Mouse (Mus musculus) heart, embryonic 11.5 days (tissue): ENCODE measurements around the gene Fubp3. TPM values are rescaled to one million over a fixed set of nuclear protein-coding genes. Genes with fewer than 3 reads are reported as not detected.
"Not testable (repeated sequence)": the region's sequence is repeated elsewhere in the genome, so short reads cannot be mapped to it uniquely, and the experiment has no call there.

Experiments
- ATAC-seq: fragments of 200-750 bp; cut with Nextera tagmentation; replicated peaks from 2 replicates; pipeline ENCODE4 v1.8.0; 2017; ENCODE audit warnings: moderate library complexity; ENCODE audit not compliant: insufficient number of reproducible peaks, low FRiP score, low TSS enrichment
- H3K27ac ChIP-seq: fragments of 300-500 bp; sonication (generic); 2 replicates; pipeline ENCODE4 v1.5.1; 2014; ENCODE audit warnings: mild to moderate bottlenecking, low read depth, low read length
- H3K27me3 ChIP-seq: fragments of 300-500 bp; sonication (generic); 2 replicates; pipeline ENCODE4 v1.6.1; 2014; ENCODE audit warnings: mild to moderate bottlenecking, low read length, mixed read lengths; ENCODE audit not compliant: control insufficient read depth, insufficient read depth
- H3K36me3 ChIP-seq: fragments of 300-500 bp; sonication (generic); 2 replicates; pipeline ENCODE4 v1.6.1; 2014; ENCODE audit warnings: mild to moderate bottlenecking, low read length, moderate library complexity, mixed read lengths; ENCODE audit not compliant: control insufficient read depth, insufficient read depth
- H3K4me1 ChIP-seq: fragments of 300-500 bp; sonication (generic); 2 replicates; pipeline ENCODE4 v1.6.1; 2014; ENCODE audit warnings: low read length; ENCODE audit not compliant: control insufficient read depth, insufficient read depth
- H3K4me2 ChIP-seq: fragments of 300-500 bp; sonication (generic); 2 replicates; pipeline ENCODE4 v1.6.1; 2014; ENCODE audit warnings: mild to moderate bottlenecking, moderate library complexity
- H3K4me3 ChIP-seq: fragments of 300-500 bp; sonication (generic); 2 replicates; pipeline ENCODE4 v1.5.1; 2014; ENCODE audit warnings: low read depth, low read length
- H3K9ac ChIP-seq: fragments of 300-500 bp; sonication (generic); 2 replicates; pipeline ENCODE4 v1.6.1; 2014; ENCODE audit warnings: mild to moderate bottlenecking, low read depth, low read length, moderate library complexity
- H3K9me3 ChIP-seq: fragments of 300-500 bp; sonication (generic); replicated peaks from 2 replicates; pipeline ENCODE4 v1.6.1; 2016; ENCODE audit warnings: low read length; ENCODE audit not compliant: control insufficient read depth
- WGBS: fragments of 180-500 bp; shearing (Covaris S2); extraction: QIAGEN DNeasy Blood & Tissue Kit; methylation state at CpG from one replicate; pipeline ENCODE4 v1.1.7; 2014; ENCODE audit not compliant: insufficient replicate concordance; 5-methylcytosine and 5-hydroxymethylcytosine counted together
- polyA plus RNA-seq: library from polyadenylated mRNA; unstranded; fragments of >200 nt; fragmentation: Nextera tagmentation; extraction: Ambion mirVana; gene quantifications from 2 replicates; pipeline ENCODE4 v1.2.1, GENCODE M21; 2014

Fubp3 gene
- polyA plus RNA-seq, 1 experiment from 2014 or later = 52.9 TPM

GRCm38 (mm10) chr2:31550503-31550902 lies 21.9 kb upstream of the Fubp3 start:
- Histone ChIP-seq H3K9ac (no peak overlapping the region), H3K4me3 (no peak overlapping the region), H3K27me3 (no peaks in the 10 kb centered on the region), H3K27ac (no peak overlapping the region), H3K36me3 (no peaks in the 10 kb centered on the region), H3K4me1 (no peaks in the 10 kb centered on the region), H3K4me2 (no peak overlapping the region), H3K9me3 (0 out of 2 replicates have a peak, but pooled peaks cover 4% of the 10 kb centered on the region)
- 71% methylated on average over 3 of the region's 3 CpGs for WGBS
- ATAC-seq = no peak

- not testable (repeated sequence) for H3K27ac ChIP-seq, H3K9me3 ChIP-seq, H3K4me3 ChIP-seq, H3K9ac ChIP-seq, H3K36me3 ChIP-seq, H3K27me3 ChIP-seq, ATAC-seq, H3K4me2 ChIP-seq, H3K4me1 ChIP-seq
- 83% methylated on average over 2 of the region's 3 CpGs for WGBS
Measured at GRCm38 (mm10) chr2:31551351-31551750, 21.1 kb upstream of the Fubp3 start.

- Histone ChIP-seq H3K4me3 (no peak overlapping the region), H3K9ac (no peak overlapping the region), H3K4me2 (no peak overlapping the region), H3K4me1 (no peaks in the 10 kb centered on the region), H3K36me3 (no peaks in the 10 kb centered on the region), H3K9me3 (0 out of 2 replicates have a peak, but pooled peaks cover 4% of the 10 kb centered on the region), H3K27ac (no peak overlapping the region), H3K27me3 (no peaks in the 10 kb centered on the region)
- ATAC-seq = no peak
- 84% methylated on average over 10 of the region's 10 CpGs for WGBS
Measured at GRCm38 (mm10) chr2:31551971-31552370, 20.5 kb upstream of the Fubp3 start.

GRCm38 (mm10) chr2:31554619-31555018 lies 17.8 kb upstream of the Fubp3 start:
- H3K4me1 ChIP-seq = no peaks in the 10 kb centered on the region
- no peak overlapping the region for H3K9ac ChIP-seq
- 72% methylated on average over 5 of the region's 5 CpGs for WGBS
- H3K4me2 ChIP-seq = no peak overlapping the region
- 0 out of 2 replicates have a peak, but pooled peaks cover 4% of the 10 kb centered on the region for H3K9me3 ChIP-seq
- ATAC-seq = no peak
- no peaks in the 10 kb centered on the region for H3K36me3 ChIP-seq
- H3K27me3 ChIP-seq = no peaks in the 10 kb centered on the region
- no peak overlapping the region for H3K4me3 ChIP-seq
- H3K27ac ChIP-seq = no peak overlapping the region

- H3K9ac ChIP-seq = peak overlapping the region; percentile 98
- peak overlapping the region; percentile 100 for H3K4me3 ChIP-seq
- no peaks in the 10 kb centered on the region for H3K9me3 ChIP-seq
- 1% methylated on average over 41 of the region's 41 CpGs for WGBS
- no peaks in the 10 kb centered on the region for H3K27me3 ChIP-seq
- H3K27ac ChIP-seq = peak overlapping the region; percentile 82
- peaks cover 10% of the 10 kb centered on the region for H3K4me1 ChIP-seq
- peaks cover 4% of the 10 kb centered on the region for H3K36me3 ChIP-seq
- peak; percentile 33; the same call in 1 of the 2 replicates for ATAC-seq
- peak overlapping the region; percentile 96 for H3K4me2 ChIP-seq
Measured at GRCm38 (mm10) chr2:31572915-31573635, 624 bp downstream of the Fubp3 start.

GRCm38 (mm10) chr2:31581617-31582016 lies 9.2 kb downstream of the Fubp3 start:
- no peaks in the 10 kb centered on the region for H3K4me1 ChIP-seq
- H3K9ac ChIP-seq = no peak overlapping the region
- H3K36me3 ChIP-seq = peaks cover 6% of the 10 kb centered on the region
- H3K27me3 ChIP-seq = no peaks in the 10 kb centered on the region
- H3K4me2 ChIP-seq = no peak overlapping the region
- H3K4me3 ChIP-seq = no peak overlapping the region
- 88% methylated on average over 2 of the region's 2 CpGs for WGBS
- no peak overlapping the region for H3K27ac ChIP-seq
- no peak for ATAC-seq
- H3K9me3 ChIP-seq = no peaks in the 10 kb centered on the region

- 73% methylated on average over 9 of the region's 9 CpGs for WGBS
Measured at GRCm38 (mm10) chr2:31591799-31592484, 19.5 kb downstream of the Fubp3 start.

GRCm38 (mm10) chr2:31607555-31607954 lies 35.1 kb downstream of the Fubp3 start:
- peaks cover 46% of the 10 kb centered on the region for H3K36me3 ChIP-seq
- H3K27ac ChIP-seq = no peak overlapping the region
- 57% methylated on average over 1 of the region's 1 CpGs for WGBS
- H3K9me3 ChIP-seq = no peaks in the 10 kb centered on the region
- no peaks in the 10 kb centered on the region for H3K4me1 ChIP-seq
- no peak overlapping the region for H3K4me3 ChIP-seq
- H3K4me2 ChIP-seq = no peak overlapping the region
- H3K27me3 ChIP-seq = no peaks in the 10 kb centered on the region
- H3K9ac ChIP-seq = no peak overlapping the region
- ATAC-seq = no peak

More at GRCm38 (mm10) chr2:31591799-31592484, 19.5 kb downstream of the Fubp3 start:
- Histone ChIP-seq H3K9ac (no peak overlapping the region), H3K27me3 (no peaks in the 10 kb centered on the region), H3K4me2 (no peak overlapping the region), H3K4me3 (no peak overlapping the region), H3K27ac (no peak overlapping the region), H3K9me3 (no peaks in the 10 kb centered on the region), H3K4me1 (peaks cover 15% of the 10 kb centered on the region), H3K36me3 (peaks cover 13% of the 10 kb centered on the region; the same call in 1 of the 2 replicates)
- ATAC-seq = no peak
